Mouse (Mus musculus) heart, adult 2 months (tissue): ENCODE measurements at regions not wholly inside any gene's neighbourhood (a gene's known extent, or its start where the extent isn't known, plus 50 kb on each side); places are given as distances from the start of the nearest gene placed in this dataset.

ENCODE experiments used
- DNase-seq, 2 experiments: peaks; one replicate each; pipeline ENCODE4 v3.0.0; 2021
- H3K27ac ChIP-seq: fragments of 200-600 bp; 2 replicates; pipeline ENCODE4 v1.8.1; 2022
- H3K27me3 ChIP-seq: fragments of 200-500 bp; 2 replicates; pipeline ENCODE4 v1.6.1; 2012; ENCODE audit warnings: mild to moderate bottlenecking, low read length, inconsistent platforms, mixed read lengths; ENCODE audit not compliant: control insufficient read depth, insufficient read depth
- H3K36me3 ChIP-seq: fragments of 200-500 bp; 2 replicates; pipeline ENCODE4 v1.6.1; 2012; ENCODE audit warnings: low read length, inconsistent platforms; ENCODE audit not compliant: control insufficient read depth, insufficient read depth
- H3K4me1 ChIP-seq: fragments of 200-500 bp; 2 replicates; pipeline ENCODE4 v1.6.1; 2011; ENCODE audit warnings: low read length; ENCODE audit not compliant: control insufficient read depth, insufficient read depth
- H3K4me3 ChIP-seq: fragments of 200-600 bp; 2 replicates; pipeline ENCODE4 v1.8.1; 2022
- H3K79me2 ChIP-seq: fragments of 200-500 bp; replicated peaks from 2 replicates; pipeline ENCODE4 v1.6.1; 2012; ENCODE audit warnings: mild to moderate bottlenecking, inconsistent platforms, low read length, moderate library complexity, mixed read lengths; ENCODE audit not compliant: control insufficient read depth, insufficient read depth
- H3K9ac ChIP-seq: fragments of 200-500 bp; 2 replicates; pipeline ENCODE4 v1.6.1; 2012; ENCODE audit warnings: low read depth, mild to moderate bottlenecking, control low read depth, inconsistent platforms, low read length, mixed read lengths
- CTCF ChIP-seq: fragments of 200-600 bp; IDR thresholded peaks from 2 replicates; pipeline ENCODE4 v1.8.1; 2022; ENCODE audit warnings: antibody characterized with exemption, mild to moderate bottlenecking, moderate library complexity
- EP300 ChIP-seq: fragments of 200-500 bp; IDR thresholded peaks from 2 replicates; pipeline ENCODE4 v1.6.1; 2011; ENCODE audit warnings: low read depth, low read length, control low read depth; ENCODE audit not compliant: insufficient read depth
- POLR2A ChIP-seq: fragments of 200-500 bp; IDR thresholded peaks from 2 replicates; pipeline ENCODE4 v1.6.1; 2011; ENCODE audit warnings: mild to moderate bottlenecking, low read depth, low read length, control low read depth; ENCODE audit not compliant: insufficient read depth
- WGBS: fragments of 180-500 bp; shearing (Covaris S2); methylation state at CpG from one replicate; pipeline ENCODE4 v1.1.7; 2018; 5-methylcytosine and 5-hydroxymethylcytosine counted together
- intact Hi-C: fragments of 180-260 bp; cut with DNase I; formaldehyde crosslinking; loops from one replicate; pipeline ENCODE4 v1.15.1; 2025

GRCm38 (mm10) chr13:35541053-35541452, 118.6 kb upstream of the Cdyl start:
- intact Hi-C loops: no loop called here
- TF ChIP-seq EP300: no peak
- no peak for TF ChIP-seq POLR2A
- no peak for TF ChIP-seq CTCF

DNA sequence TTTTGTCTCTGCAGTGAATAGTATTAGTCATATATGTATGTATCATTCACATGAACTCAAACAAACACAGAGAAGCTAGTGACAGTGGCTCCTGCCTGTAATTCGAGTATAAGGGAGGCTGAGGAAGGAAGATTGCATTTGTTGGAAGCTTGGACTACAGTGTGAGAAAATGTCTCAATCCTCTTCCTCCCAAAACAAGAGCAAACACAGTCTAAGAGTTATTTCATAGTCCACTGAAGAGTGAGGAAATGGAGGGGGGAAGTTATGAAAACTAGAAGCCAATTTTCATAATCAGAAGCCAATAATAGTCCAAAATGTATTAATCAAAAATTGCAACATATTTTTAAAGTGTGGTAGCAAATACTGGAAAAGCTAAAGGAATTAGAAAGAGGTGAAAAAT, 95.6 kb upstream of the Cdyl start:
- WGBS: 16% methylated on average over 1 of the region's 1 CpGs
- no peaks in the 10 kb centered on the region for H3K36me3 ChIP-seq

More at GRCm38 (mm10) chr13:35541053-35541452, 118.6 kb upstream of the Cdyl start:
- no peak for DNase-seq
- peaks cover 2% of the 10 kb centered on the region; the same call in 1 of the 2 replicates for H3K4me1 ChIP-seq
- H3K79me2 ChIP-seq: no peaks in the 10 kb centered on the region
- no peaks in the 10 kb centered on the region; the same call in 1 of the 2 replicates for H3K27me3 ChIP-seq
- no peak overlapping the region for H3K4me3 ChIP-seq
- no peak overlapping the region for H3K27ac ChIP-seq
- H3K9ac ChIP-seq: no peak overlapping the region
- H3K36me3 ChIP-seq: no peaks in the 10 kb centered on the region
- 93% methylated on average over 6 of the region's 6 CpGs for WGBS

DNA sequence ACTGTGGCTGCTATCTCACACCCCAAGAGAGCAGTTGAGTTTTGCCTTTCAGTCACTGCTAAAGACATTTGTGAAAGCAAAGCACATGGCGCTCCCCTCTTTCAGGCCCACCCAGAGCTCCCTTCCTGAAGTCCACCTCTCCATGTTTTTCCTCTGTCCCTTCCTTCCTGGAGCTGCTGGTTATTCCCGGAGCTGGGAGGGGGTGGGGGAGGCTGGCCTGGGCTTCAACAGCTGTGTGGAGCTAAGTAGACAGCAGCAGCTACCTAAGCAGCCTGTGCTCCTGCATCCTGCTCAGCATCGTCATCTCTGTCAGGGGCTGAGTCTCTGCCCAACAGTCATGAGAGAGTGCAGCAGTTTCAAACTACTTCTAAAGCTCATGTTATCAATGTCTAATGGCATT, 78.0 kb upstream of the Cdyl start:
- H3K36me3 ChIP-seq: no peaks in the 10 kb centered on the region
- no peaks in the 10 kb centered on the region for H3K27me3 ChIP-seq
- H3K4me1 ChIP-seq: no peaks in the 10 kb centered on the region
- no peak for DNase-seq
- H3K9ac ChIP-seq: no peak overlapping the region
- H3K27ac ChIP-seq: no peak overlapping the region
- intact Hi-C loops: no loop called here
- TF ChIP-seq CTCF (no peak), POLR2A (no peak), EP300 (no peak)
- H3K4me3 ChIP-seq: no peak overlapping the region
- 11% methylated on average over 3 of the region's 3 CpGs for WGBS
- H3K79me2 ChIP-seq: no peaks in the 10 kb centered on the region

More for the DNA sequence above, 95.6 kb upstream of the Cdyl start:
- DNase-seq: no peak
- Histone ChIP-seq H3K79me2 (no peaks in the 10 kb centered on the region), H3K27me3 (no peaks in the 10 kb centered on the region), H3K4me3 (no peak overlapping the region), H3K4me1 (no peaks in the 10 kb centered on the region), H3K27ac (no peak overlapping the region), H3K9ac (no peak overlapping the region)
- intact Hi-C loops: no loop called here
- TF ChIP-seq CTCF (no peak), EP300 (no peak), POLR2A (no peak)

DNA sequence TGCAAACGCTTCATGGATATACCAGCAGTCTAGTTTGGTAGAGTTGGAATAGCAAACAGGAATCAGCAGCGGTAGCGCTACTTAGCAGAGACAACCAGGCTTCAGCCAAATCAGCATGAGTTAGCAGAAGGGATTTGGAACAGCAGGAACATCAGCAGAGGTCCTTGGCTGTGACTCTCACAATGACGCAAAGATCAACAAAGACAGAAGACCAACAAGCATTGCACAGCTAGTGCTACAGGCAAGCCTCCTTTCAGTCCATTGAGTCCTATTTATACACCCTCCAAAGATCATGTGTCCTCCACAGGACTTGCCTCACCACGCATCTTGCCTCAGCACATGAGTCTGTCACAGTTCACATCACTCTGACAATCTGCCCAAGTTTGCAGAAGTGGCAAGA, 61.6 kb upstream of the Cdyl start:
- no peaks in the 10 kb centered on the region for H3K36me3 ChIP-seq
- H3K4me1 ChIP-seq: no peaks in the 10 kb centered on the region
- no peaks in the 10 kb centered on the region for H3K27me3 ChIP-seq
- H3K4me3 ChIP-seq: no peak overlapping the region
- H3K79me2 ChIP-seq: no peaks in the 10 kb centered on the region
- no peak overlapping the region for H3K27ac ChIP-seq
- H3K9ac ChIP-seq: no peak overlapping the region
- no peak for TF ChIP-seq CTCF
- no peak for TF ChIP-seq POLR2A
- TF ChIP-seq EP300: no peak
- 88% methylated on average over 5 of the region's 5 CpGs for WGBS
- intact Hi-C loops: no loop called here
- DNase-seq: no peak

GRCm38 (mm10) chr13:35601560-35602135, 58.0 kb upstream of the Cdyl start:
- H3K36me3 ChIP-seq: no peaks in the 10 kb centered on the region
- no peaks in the 10 kb centered on the region for H3K27me3 ChIP-seq
- 92% methylated on average over 2 of the region's 2 CpGs for WGBS
- H3K4me3 ChIP-seq: no peak overlapping the region
- no peak for DNase-seq
- no peak for TF ChIP-seq POLR2A
- no peak for TF ChIP-seq CTCF
- TF ChIP-seq EP300: no peak
- H3K27ac ChIP-seq: no peak overlapping the region
- H3K4me1 ChIP-seq: no peaks in the 10 kb centered on the region
- H3K79me2 ChIP-seq: no peaks in the 10 kb centered on the region
- H3K9ac ChIP-seq: no peak overlapping the region
- intact Hi-C loops: loop anchor here (10.0 kb wide), 1 partner anchor 217 kb away; no protein-coding TSS in a partner anchor

GRCm38 (mm10) chr13:35603080-35603479, 56.6 kb upstream of the Cdyl start:
- Histone ChIP-seq H3K4me3 (no peak overlapping the region), H3K4me1 (no peaks in the 10 kb centered on the region), H3K27ac (no peak overlapping the region), H3K9ac (no peak overlapping the region), H3K79me2 (no peaks in the 10 kb centered on the region), H3K27me3 (no peaks in the 10 kb centered on the region), H3K36me3 (no peaks in the 10 kb centered on the region)
- WGBS: 93% methylated on average over 5 of the region's 5 CpGs
- DNase-seq: no peak
- intact Hi-C loops: loop anchor here (10.0 kb wide), 1 partner anchor 218 kb away; no protein-coding TSS in a partner anchor
- no peak for TF ChIP-seq POLR2A
- TF ChIP-seq CTCF: no peak
- no peak for TF ChIP-seq EP300
